Comparison of ENCODE assay signal across 9 mouse cellular contexts in genomic region chr7:61837240-61837639, GRCm38 (mm10).
DNase-seq lines count a peak whose midpoint lies in the region; ATAC-seq lines count a peak whose summit lies in the region.
"Had no signal": no experiment of that assay in that cellular context is flagged by ENCODE, and none has a peak within 500 bp of the region (broad histone marks: within the 10 kb centered on the region; RNA-seq: fewer than 3 reads in every experiment).

No protein-coding gene starts in this region.

- ATAC-seq in inflammation-experienced regulatory T-cells, adult 6 months, result no peak

- DNase-seq in 3T3-L1 (ENCODE audit: low read depth, low spot score), result peak; percentile 83
- DNase-seq in R1 (ENCODE audit: low read depth, low spot score), result peak; percentile 9
- peak; percentile 9 for DNase-seq in fibroblast of lung, adult 2 months (ENCODE audit: low read depth)
- peak; percentile 82 for DNase-seq in layer of hippocampus, adult 9-11 months
- peak; percentile 22 for DNase-seq in retina, postnatal 1 day
- no peak for DNase-seq in ovary, postnatal 14 days (ENCODE audit: low spot score)
- DNase-seq in urinary bladder, adult 2 months (ENCODE audit: low spot score), result no peak
- DNase-seq: liver, embryonic 13.5 days had no signal

Comparison
In these comparisons a context has a peak if more than half of its experiments do, and no peak if none do; other contexts are left out.
1. DNase-seq: peak in 3T3-L1 (single experiment), R1 (single experiment), fibroblast of lung, adult 2 months (single experiment), layer of hippocampus, adult 9-11 months (single experiment) and retina, postnatal 1 day (single experiment); none in ovary, postnatal 14 days (single experiment) and urinary bladder, adult 2 months (single experiment).